Mouse (Mus musculus): ENCODE data around the gene Kcnh1.

DNA sequence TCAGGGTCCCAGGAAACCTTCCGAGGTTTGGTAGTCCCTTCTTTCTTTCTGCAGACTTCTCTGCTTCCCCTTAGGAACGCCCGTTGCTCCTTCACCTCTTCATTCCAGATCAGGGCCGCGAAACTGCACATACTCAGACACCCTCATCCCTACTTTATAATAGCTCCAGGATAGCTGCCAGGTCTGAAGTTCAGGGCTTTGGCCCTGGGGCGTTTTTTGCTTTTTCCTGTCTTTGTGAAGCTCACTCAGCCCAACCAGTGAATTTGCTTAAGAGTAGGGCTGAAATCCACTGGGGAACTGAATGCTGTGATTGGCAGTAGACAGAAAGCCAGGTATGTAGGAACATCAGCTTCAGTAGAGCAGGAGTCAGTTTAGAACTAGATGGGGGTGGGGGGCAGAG is 287.0 kb downstream of the Kcnh1 start:
- TF ChIP-seq CTCF (IDR thresholded peaks at IDR 0.05; ENCODE audit: low read depth) (no peak), EP300 (IDR thresholded peaks at IDR 0.05; ENCODE audit: low read depth) (no peak)

All from liver, postnatal 0 days (tissue).